Mouse (Mus musculus) testis, adult 2 months (tissue): Measurements from ENCODE around the gene Macf1.

Experiments
- CTCF ChIP-seq: fragments of 200-500 bp; IDR thresholded peaks from 2 replicates; pipeline ENCODE4 v1.5.1; 2012; ENCODE audit warnings: low read depth, mild to moderate bottlenecking, inconsistent platforms, low read length, moderate library complexity; ENCODE audit not compliant: control insufficient read depth, insufficient read depth, insufficient replicate concordance
- POLR2A ChIP-seq: fragments of 200-500 bp; IDR thresholded peaks from 2 replicates; pipeline ENCODE4 v1.6.1; 2012; ENCODE audit warnings: low read depth, mild to moderate bottlenecking, inconsistent platforms, low read length, moderate library complexity; ENCODE audit not compliant: control insufficient read depth

DNA sequence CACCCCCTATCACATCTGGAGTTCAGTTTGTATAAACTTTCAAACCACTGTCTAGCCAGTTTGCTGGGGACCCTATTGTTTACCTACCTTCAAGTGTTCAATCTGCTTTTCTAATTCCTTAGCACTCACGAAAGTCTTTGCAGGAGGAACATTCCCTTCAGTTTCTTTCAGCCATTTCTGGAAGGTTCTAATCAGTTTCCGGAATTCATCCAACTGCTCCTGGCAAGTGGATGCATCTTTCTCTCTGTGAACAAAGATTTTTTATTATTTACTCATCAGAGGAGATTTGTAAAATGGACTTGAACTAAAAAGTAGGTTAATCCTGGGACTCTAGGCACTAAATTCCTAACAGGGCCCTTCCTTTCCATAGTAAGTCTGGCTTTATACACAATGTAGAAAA is 236.1 kb downstream of the Macf1 start:
- TF ChIP-seq POLR2A (no peak), CTCF (no peak)
